Mouse (Mus musculus) heart, embryonic 11.5 days (tissue): ENCODE results near the gene Gprc5d. TPM values are rescaled to one million over a fixed set of nuclear protein-coding genes. Genes with fewer than 3 reads are reported as not detected.
A peak's percentile ranks its signal among the peaks of the same experiment; 100 is the strongest.

Source experiments
- ATAC-seq: fragments of 200-750 bp; cut with Nextera tagmentation; replicated peaks from 2 replicates; pipeline ENCODE4 v1.8.0; 2017; ENCODE audit warnings: moderate library complexity; ENCODE audit not compliant: insufficient number of reproducible peaks, low FRiP score, low TSS enrichment
- H3K27ac ChIP-seq: fragments of 300-500 bp; sonication (generic); 2 replicates; pipeline ENCODE4 v1.5.1; 2014; ENCODE audit warnings: mild to moderate bottlenecking, low read depth, low read length
- H3K27me3 ChIP-seq: fragments of 300-500 bp; sonication (generic); 2 replicates; pipeline ENCODE4 v1.6.1; 2014; ENCODE audit warnings: mild to moderate bottlenecking, low read length, mixed read lengths; ENCODE audit not compliant: control insufficient read depth, insufficient read depth
- H3K36me3 ChIP-seq: fragments of 300-500 bp; sonication (generic); 2 replicates; pipeline ENCODE4 v1.6.1; 2014; ENCODE audit warnings: mild to moderate bottlenecking, low read length, moderate library complexity, mixed read lengths; ENCODE audit not compliant: control insufficient read depth, insufficient read depth
- H3K4me1 ChIP-seq: fragments of 300-500 bp; sonication (generic); 2 replicates; pipeline ENCODE4 v1.6.1; 2014; ENCODE audit warnings: low read length; ENCODE audit not compliant: control insufficient read depth, insufficient read depth
- H3K4me2 ChIP-seq: fragments of 300-500 bp; sonication (generic); 2 replicates; pipeline ENCODE4 v1.6.1; 2014; ENCODE audit warnings: mild to moderate bottlenecking, moderate library complexity
- H3K4me3 ChIP-seq: fragments of 300-500 bp; sonication (generic); 2 replicates; pipeline ENCODE4 v1.5.1; 2014; ENCODE audit warnings: low read depth, low read length
- H3K9ac ChIP-seq: fragments of 300-500 bp; sonication (generic); 2 replicates; pipeline ENCODE4 v1.6.1; 2014; ENCODE audit warnings: mild to moderate bottlenecking, low read depth, low read length, moderate library complexity
- H3K9me3 ChIP-seq: fragments of 300-500 bp; sonication (generic); replicated peaks from 2 replicates; pipeline ENCODE4 v1.6.1; 2016; ENCODE audit warnings: low read length; ENCODE audit not compliant: control insufficient read depth
- WGBS: fragments of 180-500 bp; shearing (Covaris S2); extraction: QIAGEN DNeasy Blood & Tissue Kit; methylation state at CpG from one replicate; pipeline ENCODE4 v1.1.7; 2014; ENCODE audit not compliant: insufficient replicate concordance; 5-methylcytosine and 5-hydroxymethylcytosine counted together
- polyA plus RNA-seq: library from polyadenylated mRNA; unstranded; fragments of >200 nt; fragmentation: Nextera tagmentation; extraction: Ambion mirVana; gene quantifications from 2 replicates; pipeline ENCODE4 v1.2.1, GENCODE M21; 2014

Gprc5d gene
- polyA plus RNA-seq, 1 experiment from 2014 or later: not detected

DNA sequence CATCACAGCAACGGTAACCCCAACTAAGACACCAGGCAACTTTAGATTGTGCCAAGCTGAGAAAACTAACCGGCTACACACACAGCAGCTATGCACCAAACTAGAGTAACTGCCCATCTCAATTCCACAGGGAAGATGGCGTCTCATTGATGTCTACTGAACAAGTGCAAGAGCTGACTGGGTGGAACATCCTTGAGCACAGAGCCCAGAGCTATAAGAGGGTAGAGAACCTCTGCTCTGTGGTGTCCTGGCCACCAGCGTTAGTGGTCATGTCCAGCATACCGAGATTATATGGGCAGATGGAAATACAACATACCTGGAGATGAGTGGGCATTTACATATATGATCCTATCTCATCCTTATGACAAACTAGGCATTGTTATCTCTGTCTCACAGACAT, 25.1 kb upstream of the Gprc5d start:
- ATAC-seq: no peak
- no peaks in the 10 kb centered on the region for H3K36me3 ChIP-seq
- no peak overlapping the region for H3K9ac ChIP-seq
- WGBS: 91% methylated on average over 5 of the region's 5 CpGs
- H3K4me3 ChIP-seq: no peak overlapping the region
- 0 out of 2 replicates have a peak, but pooled peaks cover 3% of the 10 kb centered on the region for H3K4me1 ChIP-seq
- no peak overlapping the region for H3K4me2 ChIP-seq
- H3K27ac ChIP-seq: no peak overlapping the region
- no peaks in the 10 kb centered on the region for H3K27me3 ChIP-seq
- H3K9me3 ChIP-seq: no peaks in the 10 kb centered on the region

DNA sequence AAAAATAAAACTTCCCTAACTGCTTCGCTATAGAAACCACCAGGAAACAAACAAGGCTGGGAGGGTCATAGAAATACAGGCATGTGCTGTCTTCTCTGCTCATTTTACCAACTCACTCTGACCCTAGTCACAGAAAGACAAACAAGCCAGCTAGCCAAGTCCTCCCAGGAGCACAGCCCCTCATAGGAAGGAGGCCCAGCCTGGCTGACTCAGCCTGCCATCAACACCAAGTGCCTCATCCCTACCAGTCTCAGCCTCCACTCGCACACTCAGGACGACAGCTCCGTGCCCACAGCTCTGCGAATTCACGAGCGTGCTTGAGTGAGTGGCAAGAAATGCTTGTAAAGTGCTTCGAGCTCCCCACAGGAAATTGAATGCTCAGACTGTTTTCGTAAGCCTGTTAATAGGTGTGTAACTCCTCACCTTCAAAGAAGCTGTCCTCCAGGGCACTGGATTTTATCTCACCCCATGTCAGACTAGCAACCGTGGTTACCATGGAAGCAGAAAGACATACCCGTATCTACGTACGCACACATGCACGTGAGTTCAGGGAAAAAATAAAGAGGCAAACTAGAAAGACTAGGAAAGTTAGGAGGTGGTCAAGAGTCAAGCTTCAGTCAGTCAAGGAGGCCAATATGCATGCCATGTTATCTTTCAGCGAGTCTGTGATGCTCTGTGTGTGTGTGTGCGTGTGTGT, 23.5 kb upstream of the Gprc5d start:
- peaks cover 9% of the 10 kb centered on the region for H3K4me1 ChIP-seq
- ATAC-seq: no peak
- no peak overlapping the region for H3K4me2 ChIP-seq
- H3K4me3 ChIP-seq: no peak overlapping the region
- 64% methylated on average over 16 of the region's 16 CpGs for WGBS
- H3K27me3 ChIP-seq: no peaks in the 10 kb centered on the region
- 0 out of 2 replicates have a peak overlapping the region, but pooled peaks have one; percentile 6 for H3K27ac ChIP-seq
- no peak overlapping the region for H3K9ac ChIP-seq
- H3K9me3 ChIP-seq: no peaks in the 10 kb centered on the region
- no peaks in the 10 kb centered on the region for H3K36me3 ChIP-seq

DNA sequence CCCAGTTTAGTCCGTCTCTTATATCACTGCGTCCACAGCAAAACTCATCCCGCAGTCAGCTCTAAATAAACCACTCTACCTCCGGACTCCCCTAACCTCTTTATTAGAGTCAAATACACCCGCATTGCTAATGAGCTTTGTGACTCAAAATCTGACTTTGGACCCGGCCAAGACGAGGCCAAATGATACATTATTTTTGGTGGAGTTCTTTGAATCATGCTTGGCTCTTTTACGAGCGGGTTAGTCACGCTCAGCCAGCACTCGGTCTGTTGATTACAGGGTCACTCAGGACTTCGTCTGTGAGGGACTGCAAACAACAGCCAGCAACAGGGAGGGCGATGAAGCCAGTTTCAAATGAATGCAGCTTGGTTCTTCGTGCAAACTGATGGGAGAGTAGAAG, 20.7 kb upstream of the Gprc5d start:
- H3K27me3 ChIP-seq: no peaks in the 10 kb centered on the region
- no peak overlapping the region for H3K4me3 ChIP-seq
- H3K9me3 ChIP-seq: no peaks in the 10 kb centered on the region
- 82% methylated on average over 14 of the region's 14 CpGs for WGBS
- no peak overlapping the region for H3K9ac ChIP-seq
- ATAC-seq: no peak
- no peak overlapping the region for H3K27ac ChIP-seq
- H3K36me3 ChIP-seq: no peaks in the 10 kb centered on the region
- peaks cover 14% of the 10 kb centered on the region for H3K4me1 ChIP-seq
- no peak overlapping the region for H3K4me2 ChIP-seq

DNA sequence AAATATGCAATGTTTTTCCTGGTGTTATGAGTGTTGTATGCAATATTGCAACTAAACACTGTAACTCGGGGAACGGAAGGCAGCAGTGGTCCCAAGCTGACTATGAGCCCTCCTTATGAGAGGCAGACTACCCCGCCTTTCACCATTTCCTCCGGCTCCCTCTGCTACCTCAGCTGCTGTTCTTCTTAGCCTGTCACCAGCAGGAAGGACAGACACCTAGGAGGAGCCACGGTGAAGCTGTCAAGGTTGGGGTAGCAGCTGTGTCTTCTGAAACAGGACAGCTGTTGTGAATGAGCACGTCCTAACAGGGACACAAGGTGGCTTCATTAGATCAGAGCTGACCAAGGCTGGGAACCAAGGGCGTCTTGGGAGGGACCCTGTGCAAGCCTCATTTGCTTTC, 20.1 kb upstream of the Gprc5d start:
- H3K27ac ChIP-seq: no peak overlapping the region
- ATAC-seq: no peak

DNA sequence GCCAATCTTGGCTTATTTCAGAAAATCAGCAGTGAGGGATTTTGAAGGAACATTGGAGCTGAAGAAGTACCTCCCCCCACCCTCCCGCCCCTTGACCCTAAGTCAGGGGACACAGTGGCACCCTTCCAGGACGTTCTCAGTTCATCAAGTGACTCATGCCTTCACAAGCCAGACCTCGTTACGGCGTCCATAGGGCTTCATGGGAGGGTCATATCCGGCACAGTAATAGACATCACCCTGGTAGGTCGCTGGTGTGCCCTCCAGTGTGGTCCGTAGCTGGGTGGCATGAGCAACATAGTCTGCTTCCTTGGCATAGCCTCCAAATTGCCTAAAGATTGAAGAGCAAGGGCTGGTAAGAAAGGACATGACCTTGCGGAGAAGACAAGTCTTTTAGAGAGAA, 19.7 kb upstream of the Gprc5d start:
- Histone ChIP-seq H3K4me1 (peaks cover 14% of the 10 kb centered on the region), H3K4me3 (no peak overlapping the region), H3K27me3 (no peaks in the 10 kb centered on the region), H3K27ac (no peak overlapping the region), H3K9me3 (no peaks in the 10 kb centered on the region), H3K4me2 (no peak overlapping the region), H3K9ac (no peak overlapping the region), H3K36me3 (no peaks in the 10 kb centered on the region)
- ATAC-seq: no peak
- 78% methylated on average over 9 of the region's 9 CpGs for WGBS

More for the DNA sequence above, 20.1 kb upstream of the Gprc5d start:
- Histone ChIP-seq H3K9me3 (no peaks in the 10 kb centered on the region), H3K36me3 (no peaks in the 10 kb centered on the region), H3K4me3 (no peak overlapping the region), H3K9ac (no peak overlapping the region), H3K4me1 (peaks cover 14% of the 10 kb centered on the region), H3K27me3 (no peaks in the 10 kb centered on the region), H3K4me2 (no peak overlapping the region)
- 70% methylated on average over 7 of the region's 7 CpGs for WGBS

DNA sequence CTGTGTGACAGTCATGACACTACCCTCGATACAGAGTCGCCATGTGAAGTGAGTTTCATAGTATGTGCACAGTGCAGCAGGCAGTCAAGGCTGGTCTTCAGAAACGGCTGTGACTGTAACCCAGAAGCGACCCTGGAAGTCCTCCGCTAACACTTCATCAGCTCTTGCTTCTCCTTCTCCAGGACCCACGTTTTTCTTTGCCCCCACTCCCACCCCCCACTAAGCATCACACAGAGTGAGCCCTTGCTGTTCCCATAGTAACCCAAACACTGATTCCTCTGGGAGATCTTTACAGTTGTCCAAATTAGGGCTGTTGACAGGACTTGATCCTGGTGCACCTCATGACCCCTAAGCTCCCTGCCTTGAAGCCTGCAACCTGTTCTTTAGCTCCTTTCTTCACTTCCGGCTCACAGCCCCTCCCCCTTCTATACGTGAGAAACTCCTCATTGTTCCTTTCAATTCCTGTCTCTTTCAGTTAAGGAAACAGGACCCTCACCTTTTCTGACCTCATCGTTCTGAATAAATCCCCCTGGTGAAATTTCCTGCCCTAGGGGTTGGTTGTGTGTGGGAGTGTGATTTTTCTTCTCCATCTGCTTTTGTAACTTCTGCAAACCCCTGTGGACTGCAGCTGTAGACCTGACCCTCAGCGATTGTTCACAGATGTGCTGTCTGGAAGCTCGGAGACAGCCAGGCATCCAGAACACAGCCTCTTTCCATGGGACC, 18.5 kb upstream of the Gprc5d start:
- Histone ChIP-seq H3K4me1 (peaks cover 14% of the 10 kb centered on the region), H3K4me2 (peak overlapping the region; percentile 31), H3K36me3 (no peaks in the 10 kb centered on the region), H3K9ac (0 out of 2 replicates have a peak overlapping the region, but pooled peaks have one; percentile 34), H3K4me3 (no peak overlapping the region), H3K27me3 (no peaks in the 10 kb centered on the region), H3K27ac (peak overlapping the region; percentile 22; the same call in 1 of the 2 replicates), H3K9me3 (no peaks in the 10 kb centered on the region)
- WGBS: 18% methylated on average over 11 of the region's 11 CpGs
- ATAC-seq: peak; percentile 61; the same call in 1 of the 2 replicates

DNA sequence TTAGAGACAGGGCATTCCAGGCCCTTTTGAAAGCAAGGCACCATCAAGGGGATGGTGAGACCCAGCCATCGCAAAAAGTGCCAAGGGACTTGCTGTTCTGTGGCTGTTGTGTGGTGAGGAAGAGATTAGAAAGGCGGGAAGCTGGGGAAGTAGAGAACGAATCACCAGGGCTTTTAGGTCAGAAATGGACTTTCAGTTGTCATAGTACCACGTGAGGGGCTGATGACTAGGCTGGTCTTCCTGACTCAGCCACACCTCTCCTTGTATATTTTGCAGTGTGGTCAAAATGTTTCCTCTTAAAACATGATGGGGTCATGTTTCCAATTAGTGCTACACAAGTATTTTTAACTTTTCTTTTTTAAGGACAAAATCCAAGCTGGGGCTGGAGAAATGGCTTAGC, 17.7 kb upstream of the Gprc5d start:
- Histone ChIP-seq H3K4me1 (peaks cover 11% of the 10 kb centered on the region), H3K27ac (no peak overlapping the region), H3K9me3 (no peaks in the 10 kb centered on the region), H3K27me3 (no peaks in the 10 kb centered on the region), H3K4me3 (no peak overlapping the region), H3K9ac (no peak overlapping the region), H3K4me2 (no peak overlapping the region), H3K36me3 (no peaks in the 10 kb centered on the region)
- no peak for ATAC-seq
- 72% methylated on average over 4 of the region's 4 CpGs for WGBS

DNA sequence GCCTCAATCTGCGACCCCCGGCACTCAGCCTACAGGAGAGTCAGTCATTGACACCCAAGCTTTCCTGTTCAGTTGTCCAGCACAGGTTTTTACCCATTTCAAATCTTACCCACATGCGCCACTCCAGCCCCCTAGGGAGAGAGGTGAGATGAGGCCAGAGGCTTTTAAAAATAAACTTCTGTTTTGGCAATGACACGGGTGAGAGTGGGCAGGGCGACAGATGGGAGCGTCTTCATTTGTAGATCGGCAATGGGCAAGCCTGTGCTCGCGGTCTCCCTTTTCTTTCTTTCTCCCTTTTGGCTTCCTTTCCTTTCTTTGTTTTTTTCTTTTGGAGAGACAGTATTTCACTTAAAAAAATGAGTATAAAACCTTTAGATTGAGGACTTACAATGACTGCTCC, 15.4 kb upstream of the Gprc5d start:
- no peak overlapping the region for H3K4me3 ChIP-seq
- no peak overlapping the region for H3K9ac ChIP-seq
- no peak overlapping the region for H3K27ac ChIP-seq
- no peaks in the 10 kb centered on the region for H3K36me3 ChIP-seq
- no peaks in the 10 kb centered on the region for H3K9me3 ChIP-seq
- ATAC-seq: no peak
- H3K4me1 ChIP-seq: peaks cover 11% of the 10 kb centered on the region
- WGBS: 92% methylated on average over 9 of the region's 9 CpGs
- H3K4me2 ChIP-seq: no peak overlapping the region
- no peaks in the 10 kb centered on the region for H3K27me3 ChIP-seq
